Mouse (Mus musculus) kidney, embryonic 15.5 days (tissue): ENCODE results near the gene Vmn2r84. TPM values are rescaled to one million over a fixed set of nuclear protein-coding genes. Genes with fewer than 3 reads are reported as not detected.
"Not testable (repeated sequence)": the region's sequence is repeated elsewhere in the genome, so short reads cannot be mapped to it uniquely, and the experiment has no call there.

Source experiments
- ATAC-seq: fragments of 200-750 bp; cut with Nextera tagmentation; replicated peaks from 2 replicates; pipeline ENCODE4 v1.8.0; 2017; ENCODE audit warnings: moderate TSS enrichment; ENCODE audit not compliant: low FRiP score
- H3K27ac ChIP-seq: fragments of 300-500 bp; sonication (generic); 2 replicates; pipeline ENCODE4 v1.5.1; 2015; ENCODE audit warnings: mild to moderate bottlenecking, inconsistent platforms
- H3K27me3 ChIP-seq: fragments of 300-500 bp; sonication (generic); 2 replicates; pipeline ENCODE4 v1.6.1; 2015; ENCODE audit warnings: inconsistent platforms
- H3K36me3 ChIP-seq: fragments of 300-500 bp; sonication (generic); 2 replicates; pipeline ENCODE4 v1.6.1; 2015; ENCODE audit warnings: inconsistent platforms
- H3K4me1 ChIP-seq: fragments of 300-500 bp; sonication (generic); 2 replicates; pipeline ENCODE4 v1.6.1; 2015; ENCODE audit warnings: inconsistent platforms
- H3K4me2 ChIP-seq: fragments of 300-500 bp; sonication (generic); 2 replicates; pipeline ENCODE4 v1.6.1; 2015; ENCODE audit warnings: moderate library complexity, mild to moderate bottlenecking, inconsistent platforms
- H3K4me3 ChIP-seq: fragments of 300-500 bp; sonication (generic); replicated peaks from 2 replicates; pipeline ENCODE4 v1.5.1; 2015; ENCODE audit warnings: mild to moderate bottlenecking, inconsistent platforms
- H3K9ac ChIP-seq: fragments of 300-500 bp; sonication (generic); 2 replicates; pipeline ENCODE4 v1.6.1; 2015; ENCODE audit warnings: mild to moderate bottlenecking, inconsistent platforms
- H3K9me3 ChIP-seq: fragments of 300-500 bp; sonication (generic); replicated peaks from 2 replicates; pipeline ENCODE4 v1.6.1; 2016; ENCODE audit warnings: inconsistent platforms
- WGBS: fragments of 180-500 bp; shearing (Covaris S2); methylation state at CpG from one replicate; pipeline ENCODE4 v1.1.7; 2015; ENCODE audit warnings: mixed read lengths; 5-methylcytosine and 5-hydroxymethylcytosine counted together
- polyA plus RNA-seq: library from polyadenylated mRNA; unstranded; fragments of >200 nt; fragmentation: Nextera tagmentation; extraction: Ambion mirVana; gene quantifications from 2 replicates; pipeline ENCODE4 v1.2.1, GENCODE M21; 2015

The Vmn2r84 gene
- polyA plus RNA-seq: not detected in 2 replicates

DNA sequence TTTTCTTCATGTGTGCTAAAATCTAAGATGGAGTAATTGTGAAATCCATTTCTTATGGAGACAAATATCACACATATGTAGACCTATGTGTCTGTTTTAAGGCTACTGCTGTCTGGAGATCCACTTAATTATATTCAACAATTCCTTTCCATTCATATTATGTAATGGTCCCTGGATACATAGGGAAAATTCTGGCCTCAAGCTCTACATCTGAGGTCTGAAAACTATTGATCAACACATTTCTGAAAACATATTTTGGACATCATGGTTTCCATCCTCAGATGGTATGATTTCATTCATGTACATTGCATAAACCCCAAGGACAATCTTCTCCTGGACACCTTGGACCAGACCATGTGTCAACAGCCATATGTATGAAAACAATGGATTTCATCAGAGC lies at the start of gene Vmn2r84:
Gene Vmn2r84, minus strand, starts transcription at position 101 of the 400 bp plus-strand sequence.
- Histone ChIP-seq H3K27me3 (no peaks in the 10 kb centered on the region), H3K9ac (no peak within 1 kb of the TSS), H3K36me3 (no peaks in the 10 kb centered on the region), H3K9me3 (no peaks in the 10 kb centered on the region), H3K4me3 (no peak within 1 kb of the TSS), H3K27ac (no peak within 1 kb of the TSS), H3K4me2 (no peak within 1 kb of the TSS), H3K4me1 (no peaks in the 10 kb centered on the region)
- ATAC-seq: no peak

DNA sequence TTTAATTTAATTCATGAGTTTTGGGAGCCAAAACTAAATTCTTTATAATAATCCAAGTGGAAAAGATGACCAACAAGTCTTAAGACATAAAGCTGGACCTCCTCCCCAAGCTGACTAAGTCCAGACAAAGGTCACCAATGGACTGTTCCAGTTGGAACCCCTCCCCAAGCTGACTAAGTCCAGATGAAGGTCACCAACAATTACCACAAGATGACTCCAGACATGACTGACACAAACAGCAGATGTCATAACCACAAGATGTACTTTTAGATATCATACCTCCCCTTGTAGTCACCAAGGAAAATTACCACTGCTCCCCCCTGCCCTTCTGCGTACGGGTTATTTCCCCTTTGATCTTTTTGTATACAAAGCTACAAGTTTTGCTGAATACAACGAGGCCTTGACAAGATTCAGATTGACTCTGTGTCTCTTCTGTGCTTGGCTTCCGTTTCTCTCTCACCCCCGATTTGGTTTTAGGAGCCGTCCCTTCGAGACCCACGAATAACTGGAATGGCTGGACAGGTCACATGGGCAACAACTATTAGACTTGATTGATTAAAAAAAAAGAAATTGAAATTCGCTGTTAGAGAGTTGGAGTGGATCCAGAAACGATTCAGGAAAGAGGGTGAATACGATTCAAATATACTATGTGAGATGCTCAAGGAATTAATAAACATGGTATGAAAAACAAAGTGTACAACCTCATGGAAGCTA lies 40.2 kb upstream of the Vmn2r84 start:
- H3K9ac ChIP-seq, ATAC-seq, H3K4me2 ChIP-seq, H3K27me3 ChIP-seq, H3K36me3 ChIP-seq, H3K4me1 ChIP-seq, H3K9me3 ChIP-seq, H3K27ac ChIP-seq, H3K4me3 ChIP-seq: not testable (repeated sequence)
- 85% methylated on average over 11 of the region's 11 CpGs for WGBS

DNA sequence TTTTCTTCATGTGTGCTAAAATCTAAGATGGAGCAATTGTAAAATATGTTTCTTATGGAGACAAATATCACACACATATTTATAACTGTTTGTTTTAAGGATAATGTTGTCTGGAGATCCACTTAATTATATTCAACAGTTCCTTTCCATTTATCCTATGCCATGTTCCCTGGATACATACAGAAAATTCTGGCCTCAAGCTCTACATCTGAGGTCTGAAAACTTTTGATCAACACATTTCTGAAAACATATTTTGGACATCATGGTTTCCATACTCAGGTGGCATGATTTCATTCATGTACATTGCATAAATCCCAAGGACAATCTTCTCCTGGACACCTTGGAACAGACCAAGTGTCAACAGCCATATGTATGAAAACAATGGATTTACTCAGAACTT lies 35.5 kb upstream of the Vmn2r84 start, which contains the start of gene Vmn2r85:
Gene Vmn2r85, minus strand, starts transcription at position 101 of the 400 bp plus-strand sequence.
- H3K9ac ChIP-seq, H3K27ac ChIP-seq, H3K4me1 ChIP-seq, H3K9me3 ChIP-seq, ATAC-seq, H3K4me3 ChIP-seq, H3K27me3 ChIP-seq, H3K36me3 ChIP-seq, H3K4me2 ChIP-seq: not testable (repeated sequence)

DNA sequence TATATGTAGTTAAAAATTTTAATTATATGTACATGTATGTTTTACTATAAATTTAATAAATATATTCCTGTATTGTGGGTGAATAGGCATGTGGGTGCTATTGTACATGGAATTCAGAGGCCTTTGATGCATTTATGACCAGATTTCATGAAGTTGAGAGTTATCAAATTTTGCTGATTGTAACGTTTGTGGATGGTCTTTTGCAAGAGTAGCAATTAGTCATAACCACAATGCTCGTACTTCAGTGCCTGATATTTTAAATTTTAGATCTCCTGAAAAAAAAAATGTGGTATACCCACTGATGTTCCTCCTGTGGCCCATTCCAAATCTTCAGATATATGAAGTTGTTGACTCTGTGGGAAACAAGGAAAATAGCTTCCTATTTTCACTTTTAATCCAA lies 28.2 kb upstream of the Vmn2r84 start:
- 78% methylated on average over 2 of the region's 2 CpGs for WGBS
- H3K36me3 ChIP-seq, H3K27ac ChIP-seq: not testable (repeated sequence)

DNA sequence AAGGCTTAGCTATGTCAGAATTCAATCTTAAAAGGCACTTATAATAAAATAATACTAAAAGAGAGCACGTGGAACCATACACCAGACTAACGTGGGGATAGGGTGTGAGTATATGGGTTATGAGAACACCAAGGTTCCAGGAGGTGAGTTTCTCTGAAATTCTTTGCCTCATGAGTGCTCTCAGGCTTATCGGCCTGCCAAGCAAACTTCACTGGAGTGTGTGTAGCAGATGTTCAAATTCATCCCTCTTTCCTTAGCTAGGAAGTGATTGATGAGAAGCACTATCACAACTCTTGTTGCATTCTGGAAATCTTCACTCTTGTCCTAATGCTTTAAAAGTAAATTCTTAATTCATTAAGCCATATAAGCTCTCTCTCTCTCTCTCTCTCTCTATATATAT lies 26.3 kb upstream of the Vmn2r84 start:
- Histone ChIP-seq H3K27me3 (no peaks in the 10 kb centered on the region), H3K27ac (no peak overlapping the region), H3K4me3 (no peak overlapping the region), H3K9me3 (no peaks in the 10 kb centered on the region), H3K9ac (no peak overlapping the region), H3K36me3 (no peaks in the 10 kb centered on the region), H3K4me2 (no peak overlapping the region), H3K4me1 (no peaks in the 10 kb centered on the region)
- no peak for ATAC-seq
- WGBS: 84% methylated on average over 3 of the region's 3 CpGs

More for the DNA sequence above, 28.2 kb upstream of the Vmn2r84 start:
- not testable (repeated sequence) for ATAC-seq, H3K9me3 ChIP-seq, H3K4me1 ChIP-seq, H3K9ac ChIP-seq, H3K4me2 ChIP-seq, H3K4me3 ChIP-seq, H3K27me3 ChIP-seq

DNA sequence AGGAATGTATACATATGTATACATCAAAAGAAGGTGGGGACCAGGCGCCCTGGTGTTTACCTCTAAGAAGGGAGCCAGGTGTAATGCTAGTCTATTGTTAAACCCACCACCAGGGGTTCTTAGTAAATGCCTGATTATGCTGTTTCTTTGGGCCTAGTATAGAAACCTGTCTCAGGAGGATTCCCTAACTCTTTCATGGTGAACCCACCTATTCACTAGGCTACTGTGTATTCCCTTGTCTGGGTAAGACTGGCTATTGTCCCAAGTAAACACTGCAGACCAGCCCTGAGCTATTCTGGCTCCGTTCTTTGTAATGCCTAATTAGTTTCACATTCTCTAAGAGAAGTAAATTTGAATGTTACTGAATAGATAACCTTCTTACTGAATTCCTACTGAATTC lies 25.8 kb upstream of the Vmn2r84 start:
- not testable (repeated sequence) for H3K27ac ChIP-seq, H3K4me1 ChIP-seq, H3K9ac ChIP-seq, H3K4me2 ChIP-seq, H3K36me3 ChIP-seq, H3K27me3 ChIP-seq, H3K9me3 ChIP-seq, ATAC-seq, H3K4me3 ChIP-seq
- WGBS: 59% methylated on average over 2 of the region's 2 CpGs

DNA sequence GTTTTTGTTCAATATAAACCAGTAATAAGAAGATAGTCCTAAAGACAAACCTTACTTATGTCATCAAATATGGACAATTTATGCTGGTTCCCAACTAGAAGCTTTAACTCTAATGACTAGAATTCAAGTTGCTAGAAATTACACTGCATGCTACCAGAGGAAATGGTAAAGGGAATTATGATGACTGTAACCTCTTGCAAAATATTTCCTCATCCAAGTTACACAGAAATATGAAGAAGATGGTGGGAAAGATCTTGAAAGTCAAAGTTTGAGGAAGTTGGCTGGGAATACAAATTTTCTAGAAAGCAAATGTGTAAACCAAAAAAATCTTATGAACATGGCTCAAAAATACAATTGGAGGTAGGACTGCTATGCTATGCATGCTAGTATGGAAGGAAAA lies 22.2 kb upstream of the Vmn2r84 start:
- not testable (repeated sequence) for H3K27ac ChIP-seq, ATAC-seq

DNA sequence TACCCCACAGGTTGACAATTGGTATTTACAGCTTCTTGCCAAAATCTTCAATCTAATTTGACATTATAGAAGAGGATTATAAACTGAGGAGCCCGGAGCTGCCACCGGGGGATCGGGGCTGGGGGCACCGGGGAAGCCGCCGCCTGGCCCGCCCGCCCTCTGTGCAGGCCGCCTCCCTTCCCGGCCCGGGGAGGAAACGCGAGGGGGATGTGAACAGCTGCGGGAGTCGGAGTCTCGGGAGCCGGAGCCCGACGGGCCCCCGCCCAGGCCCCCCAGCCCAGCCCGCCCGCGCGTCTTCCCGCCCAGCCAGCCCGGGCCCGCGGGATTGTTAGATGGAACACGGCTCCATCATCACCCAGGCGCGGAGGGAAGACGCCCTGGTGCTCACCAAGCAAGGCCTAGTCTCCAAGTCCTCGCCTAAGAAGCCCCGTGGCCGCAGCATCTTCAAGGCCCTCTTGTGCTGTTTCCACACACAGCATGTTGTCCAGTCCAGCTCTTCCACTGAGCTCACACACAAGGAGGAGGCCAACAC lies 18.1 kb upstream of the Vmn2r84 start:
- H3K36me3 ChIP-seq, H3K9me3 ChIP-seq, H3K27me3 ChIP-seq, H3K27ac ChIP-seq, H3K4me1 ChIP-seq, H3K4me3 ChIP-seq, H3K4me2 ChIP-seq, H3K9ac ChIP-seq: not testable (repeated sequence)
- peak; percentile 49 for ATAC-seq
- WGBS: 69% methylated on average over 29 of the region's 35 CpGs

More for the DNA sequence above, 22.2 kb upstream of the Vmn2r84 start:
- not testable (repeated sequence) for H3K4me1 ChIP-seq, H3K4me2 ChIP-seq, H3K36me3 ChIP-seq, H3K4me3 ChIP-seq, H3K27me3 ChIP-seq, H3K9ac ChIP-seq, H3K9me3 ChIP-seq

DNA sequence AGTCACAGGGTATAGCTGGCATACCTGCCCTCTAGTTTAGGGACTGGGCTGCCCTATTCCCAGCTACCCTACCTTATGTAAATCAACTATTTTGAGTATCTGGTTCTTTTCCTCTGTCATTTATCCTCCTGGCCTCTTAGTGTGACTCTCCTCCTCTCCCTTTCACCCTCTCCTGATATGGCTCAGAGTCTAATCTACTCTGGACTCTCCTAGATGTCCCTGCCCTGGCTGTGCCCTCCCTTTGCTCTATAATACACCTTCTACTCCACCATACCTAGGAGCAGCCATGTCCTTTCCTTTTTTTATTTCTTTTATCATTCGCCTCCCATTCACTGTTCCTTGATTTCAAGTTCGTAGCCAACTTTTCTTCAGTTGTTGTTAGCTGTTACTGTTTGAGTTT lies 19.0 kb downstream of the Vmn2r84 start:
- no peaks in the 10 kb centered on the region for H3K27me3 ChIP-seq
- no peaks in the 10 kb centered on the region for H3K36me3 ChIP-seq
- WGBS: 82% methylated on average over 2 of the region's 2 CpGs
- no peak for ATAC-seq
- no peak overlapping the region for H3K4me2 ChIP-seq
- no peaks in the 10 kb centered on the region for H3K9me3 ChIP-seq
- no peaks in the 10 kb centered on the region for H3K4me1 ChIP-seq
- H3K4me3 ChIP-seq: no peak overlapping the region
- H3K9ac ChIP-seq: no peak overlapping the region
- H3K27ac ChIP-seq: no peak overlapping the region

DNA sequence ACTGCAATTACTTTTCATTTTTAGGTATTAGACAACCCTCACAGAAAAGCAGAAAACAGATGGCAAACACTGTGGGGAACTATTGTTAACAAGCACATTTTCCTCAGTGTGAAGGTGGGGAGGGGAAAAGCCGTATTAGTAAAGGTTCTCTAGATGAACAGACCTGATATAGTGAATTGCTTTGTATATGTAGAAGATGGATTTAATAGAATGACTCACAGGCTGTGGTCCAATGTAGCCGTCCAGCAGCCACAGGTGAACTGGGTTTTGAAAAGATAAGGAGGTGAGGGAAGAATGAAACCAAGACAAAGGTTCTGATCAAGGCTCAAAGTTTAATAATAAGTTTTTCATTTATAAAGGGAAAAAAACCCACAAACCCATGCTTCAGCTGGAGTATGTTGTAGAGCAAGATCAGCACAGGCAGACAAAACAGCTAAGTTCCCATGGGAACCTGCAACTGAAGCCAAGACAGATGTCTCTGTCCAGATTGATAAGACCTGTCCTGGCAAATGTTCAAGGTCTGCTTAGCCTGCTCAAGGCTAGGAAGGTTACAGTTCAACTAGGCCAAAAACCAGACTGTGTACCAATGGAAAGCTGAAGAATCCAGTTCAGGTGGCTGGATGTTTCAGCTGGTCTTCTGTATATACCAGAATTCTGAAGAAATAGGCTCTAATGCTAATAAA lies 21.5 kb downstream of the Vmn2r84 start:
- H3K4me2 ChIP-seq: no peak overlapping the region
- H3K27ac ChIP-seq: no peak overlapping the region
- H3K4me1 ChIP-seq: no peaks in the 10 kb centered on the region
- no peaks in the 10 kb centered on the region for H3K36me3 ChIP-seq
- no peaks in the 10 kb centered on the region for H3K9me3 ChIP-seq
- no peaks in the 10 kb centered on the region for H3K27me3 ChIP-seq
- H3K4me3 ChIP-seq: no peak overlapping the region
- whole genome bisulfite sequencing: 78% methylated on average over 2 of the region's 2 CpGs
- no peak overlapping the region for H3K9ac ChIP-seq
- no peak for ATAC-seq

DNA sequence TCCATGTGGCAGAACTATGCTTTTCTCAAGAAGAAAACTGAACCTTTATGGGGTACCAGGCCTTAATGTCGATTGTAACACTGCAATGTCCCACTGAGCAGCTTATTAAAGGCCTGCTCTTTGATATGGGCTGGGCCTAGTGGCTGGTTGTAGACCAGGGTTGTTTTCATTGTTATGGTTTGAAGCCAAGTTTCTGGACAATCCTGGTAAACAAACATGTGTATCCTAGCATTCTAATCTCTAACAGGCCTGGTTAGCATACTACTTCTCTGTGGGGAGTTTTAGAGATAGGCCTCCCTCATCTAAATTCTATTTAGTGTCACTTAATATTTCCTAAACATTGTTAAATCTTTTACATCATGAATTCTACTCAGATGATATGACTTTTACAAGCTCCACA lies 22.5 kb downstream of the Vmn2r84 start:
- Histone ChIP-seq H3K4me3 (no peak overlapping the region), H3K4me1 (no peaks in the 10 kb centered on the region), H3K36me3 (no peaks in the 10 kb centered on the region), H3K9ac (no peak overlapping the region), H3K4me2 (no peak overlapping the region), H3K27me3 (no peaks in the 10 kb centered on the region), H3K27ac (no peak overlapping the region), H3K9me3 (no peaks in the 10 kb centered on the region)
- ATAC-seq: no peak
- WGBS: 64% methylated on average over 1 of the region's 1 CpGs

DNA sequence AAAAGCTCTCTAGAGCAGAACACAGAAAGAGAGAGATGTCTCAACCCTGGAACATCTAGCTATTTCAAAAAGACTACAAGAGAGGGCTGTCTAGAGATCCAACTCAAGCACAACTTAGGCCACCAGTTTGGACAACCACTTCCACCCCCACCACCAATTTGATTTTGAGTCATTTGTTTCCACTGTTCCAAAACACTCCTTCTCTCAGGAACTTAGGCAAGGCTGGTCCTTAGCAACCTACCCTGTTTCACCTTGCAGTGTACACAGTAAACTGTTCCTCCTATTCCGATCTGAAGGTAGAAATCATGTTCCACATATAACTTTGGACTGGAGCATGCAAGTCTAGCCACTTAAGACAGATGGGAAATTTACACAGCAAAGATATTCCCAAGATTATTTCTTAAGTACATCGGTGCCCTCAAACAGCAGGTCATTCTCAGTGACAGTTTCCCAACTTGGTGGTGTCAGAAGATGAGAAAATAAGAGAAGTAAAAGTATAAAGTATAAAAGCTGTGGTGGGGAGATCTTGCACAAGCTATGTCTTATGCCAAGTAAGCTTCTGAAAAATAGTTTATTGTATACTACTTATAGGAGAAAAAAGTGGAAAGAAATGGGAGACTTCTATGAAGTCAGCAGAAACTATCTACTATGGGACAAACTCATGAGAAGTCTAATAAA lies 24.0 kb downstream of the Vmn2r84 start:
- Histone ChIP-seq H3K4me1 (no peaks in the 10 kb centered on the region), H3K9ac (no peak overlapping the region), H3K4me2 (no peak overlapping the region), H3K9me3 (no peaks in the 10 kb centered on the region), H3K36me3 (no peaks in the 10 kb centered on the region), H3K27ac (no peak overlapping the region), H3K27me3 (no peaks in the 10 kb centered on the region), H3K4me3 (no peak overlapping the region)
- WGBS: 82% methylated on average over 2 of the region's 2 CpGs
- no peak for ATAC-seq
